Mouse (Mus musculus) liver, embryonic 13.5 days (tissue): ENCODE data around the gene Nr3c2. TPM values are rescaled to one million over a fixed set of nuclear protein-coding genes. Genes with fewer than 3 reads are reported as not detected.

ENCODE experiments used
- ATAC-seq: fragments of 200-750 bp; cut with Nextera tagmentation; 2 replicates; pipeline ENCODE4 v1.8.0; 2017; ENCODE audit warnings: low read depth, mild to moderate bottlenecking, moderate number of reproducible peaks, moderate library complexity
- DNase-seq: peaks from one replicate; pipeline ENCODE4 v3.0.0; 2022
- H3K27ac ChIP-seq: fragments of 300-500 bp; sonication (generic); 2 replicates; pipeline ENCODE4 v1.5.1; 2015; ENCODE audit warnings: moderate library complexity, mild to moderate bottlenecking, inconsistent platforms
- H3K27me3 ChIP-seq: fragments of 300-500 bp; sonication (generic); 2 replicates; pipeline ENCODE4 v1.6.1; 2015; ENCODE audit warnings: mild to moderate bottlenecking, inconsistent platforms
- H3K36me3 ChIP-seq: fragments of 300-500 bp; sonication (generic); 2 replicates; pipeline ENCODE4 v1.6.1; 2015; ENCODE audit warnings: mild to moderate bottlenecking, inconsistent platforms
- H3K4me1 ChIP-seq: fragments of 300-500 bp; sonication (generic); replicated peaks from 2 replicates; pipeline ENCODE4 v1.6.1; 2015; ENCODE audit warnings: inconsistent platforms
- H3K4me2 ChIP-seq: fragments of 300-500 bp; sonication (generic); 2 replicates; pipeline ENCODE4 v1.6.1; 2015; ENCODE audit warnings: inconsistent platforms, mild to moderate bottlenecking, moderate library complexity
- H3K4me3 ChIP-seq: fragments of 300-500 bp; sonication (generic); replicated peaks from 2 replicates; pipeline ENCODE4 v1.5.1; 2015; ENCODE audit warnings: mild to moderate bottlenecking, inconsistent platforms
- H3K9ac ChIP-seq: fragments of 300-500 bp; sonication (generic); 2 replicates; pipeline ENCODE4 v1.6.1; 2015; ENCODE audit warnings: mild to moderate bottlenecking, inconsistent platforms
- H3K9me3 ChIP-seq: fragments of 300-500 bp; sonication (generic); replicated peaks from 2 replicates; pipeline ENCODE4 v1.6.1; 2016; ENCODE audit warnings: inconsistent platforms
- WGBS: fragments of 180-500 bp; shearing (Covaris S2); methylation state at CpG from one replicate; pipeline ENCODE4 v1.1.7; 2015; ENCODE audit not compliant: insufficient replicate concordance; 5-methylcytosine and 5-hydroxymethylcytosine counted together
- polyA plus RNA-seq: library from polyadenylated mRNA; unstranded; fragments of >200 nt; fragmentation: Nextera tagmentation; extraction: Ambion mirVana; gene quantifications from 2 replicates; pipeline ENCODE4 v1.2.1, GENCODE M21; 2015

Nr3c2 gene
- polyA plus RNA-seq, 1 experiment from 2014 or later: 0.92 TPM

- no peak for DNase-seq
- no peak overlapping the region for H3K4me3 ChIP-seq
- ATAC-seq: no peak
Observed at GRCm38 (mm10) chr8:77288492-77288891, 389.2 kb downstream of the Nr3c2 start.

GRCm38 (mm10) chr8:77292120-77292519 lies 392.9 kb downstream of the Nr3c2 start:
- H3K9ac ChIP-seq: no peak overlapping the region
- peaks cover 11% of the 10 kb centered on the region for H3K36me3 ChIP-seq
- DNase-seq (no peak), ATAC-seq (no peak)
- no peaks in the 10 kb centered on the region for H3K4me1 ChIP-seq
- H3K4me2 ChIP-seq: no peak overlapping the region
- 68% methylated on average over 4 of the region's 4 CpGs for WGBS
- no peaks in the 10 kb centered on the region for H3K27me3 ChIP-seq
- 0 out of 2 replicates have a peak, but pooled peaks cover 3% of the 10 kb centered on the region for H3K9me3 ChIP-seq
- no peak overlapping the region for H3K4me3 ChIP-seq
- H3K27ac ChIP-seq: no peak overlapping the region

More at GRCm38 (mm10) chr8:77288492-77288891, 389.2 kb downstream of the Nr3c2 start:
- Histone ChIP-seq H3K36me3 (no peaks in the 10 kb centered on the region), H3K4me2 (no peak overlapping the region), H3K4me1 (no peaks in the 10 kb centered on the region), H3K9ac (no peak overlapping the region), H3K9me3 (no peaks in the 10 kb centered on the region), H3K27ac (no peak overlapping the region), H3K27me3 (no peaks in the 10 kb centered on the region)
- WGBS: 87% methylated on average over 12 of the region's 12 CpGs

- peaks cover 11% of the 10 kb centered on the region for H3K36me3 ChIP-seq
- DNase-seq (no peak), ATAC-seq (no peak)
- no peaks in the 10 kb centered on the region for H3K4me1 ChIP-seq
- no peak overlapping the region for H3K4me2 ChIP-seq
- no peak overlapping the region for H3K9ac ChIP-seq
- WGBS: 69% methylated on average over 11 of the region's 11 CpGs
- no peak overlapping the region for H3K4me3 ChIP-seq
- H3K27me3 ChIP-seq: no peaks in the 10 kb centered on the region
- no peak overlapping the region for H3K27ac ChIP-seq
- H3K9me3 ChIP-seq: 0 out of 2 replicates have a peak, but pooled peaks cover 3% of the 10 kb centered on the region
Observed at GRCm38 (mm10) chr8:77292649-77293048, 393.4 kb downstream of the Nr3c2 start.

- Histone ChIP-seq H3K4me3 (no peak overlapping the region), H3K36me3 (peaks cover 14% of the 10 kb centered on the region), H3K4me2 (no peak overlapping the region), H3K9ac (no peak overlapping the region), H3K4me1 (no peaks in the 10 kb centered on the region), H3K27me3 (no peaks in the 10 kb centered on the region), H3K9me3 (0 out of 2 replicates have a peak, but pooled peaks cover 3% of the 10 kb centered on the region), H3K27ac (no peak overlapping the region)
- DNase-seq (no peak), ATAC-seq (no peak)
- WGBS: 79% methylated on average over 11 of the region's 11 CpGs
Observed at GRCm38 (mm10) chr8:77294599-77294998, 395.4 kb downstream of the Nr3c2 start.
